Mouse (Mus musculus) heart, embryonic 11.5 days (tissue): ENCODE measurements around the gene Atp2c2. TPM values are rescaled to one million over a fixed set of nuclear protein-coding genes. Genes with fewer than 3 reads are reported as not detected.
A peak's percentile ranks its signal among the peaks of the same experiment; 100 is the strongest.

Experiments used
- ATAC-seq: fragments of 200-750 bp; cut with Nextera tagmentation; replicated peaks from 2 replicates; pipeline ENCODE4 v1.8.0; 2017; ENCODE audit warnings: moderate library complexity; ENCODE audit not compliant: insufficient number of reproducible peaks, low FRiP score, low TSS enrichment
- H3K27ac ChIP-seq: fragments of 300-500 bp; sonication (generic); 2 replicates; pipeline ENCODE4 v1.5.1; 2014; ENCODE audit warnings: mild to moderate bottlenecking, low read depth, low read length
- H3K27me3 ChIP-seq: fragments of 300-500 bp; sonication (generic); 2 replicates; pipeline ENCODE4 v1.6.1; 2014; ENCODE audit warnings: mild to moderate bottlenecking, low read length, mixed read lengths; ENCODE audit not compliant: control insufficient read depth, insufficient read depth
- H3K36me3 ChIP-seq: fragments of 300-500 bp; sonication (generic); 2 replicates; pipeline ENCODE4 v1.6.1; 2014; ENCODE audit warnings: mild to moderate bottlenecking, low read length, moderate library complexity, mixed read lengths; ENCODE audit not compliant: control insufficient read depth, insufficient read depth
- H3K4me1 ChIP-seq: fragments of 300-500 bp; sonication (generic); 2 replicates; pipeline ENCODE4 v1.6.1; 2014; ENCODE audit warnings: low read length; ENCODE audit not compliant: control insufficient read depth, insufficient read depth
- H3K4me2 ChIP-seq: fragments of 300-500 bp; sonication (generic); 2 replicates; pipeline ENCODE4 v1.6.1; 2014; ENCODE audit warnings: mild to moderate bottlenecking, moderate library complexity
- H3K4me3 ChIP-seq: fragments of 300-500 bp; sonication (generic); 2 replicates; pipeline ENCODE4 v1.5.1; 2014; ENCODE audit warnings: low read depth, low read length
- H3K9ac ChIP-seq: fragments of 300-500 bp; sonication (generic); 2 replicates; pipeline ENCODE4 v1.6.1; 2014; ENCODE audit warnings: mild to moderate bottlenecking, low read depth, low read length, moderate library complexity
- H3K9me3 ChIP-seq: fragments of 300-500 bp; sonication (generic); replicated peaks from 2 replicates; pipeline ENCODE4 v1.6.1; 2016; ENCODE audit warnings: low read length; ENCODE audit not compliant: control insufficient read depth
- WGBS: fragments of 180-500 bp; shearing (Covaris S2); extraction: QIAGEN DNeasy Blood & Tissue Kit; methylation state at CpG from one replicate; pipeline ENCODE4 v1.1.7; 2014; ENCODE audit not compliant: insufficient replicate concordance; 5-methylcytosine and 5-hydroxymethylcytosine counted together
- polyA plus RNA-seq: library from polyadenylated mRNA; unstranded; fragments of >200 nt; fragmentation: Nextera tagmentation; extraction: Ambion mirVana; gene quantifications from 2 replicates; pipeline ENCODE4 v1.2.1, GENCODE M21; 2014

The Atp2c2 gene
- polyA plus RNA-seq = 0.14 and 0.24 TPM in 2 replicates

DNA sequence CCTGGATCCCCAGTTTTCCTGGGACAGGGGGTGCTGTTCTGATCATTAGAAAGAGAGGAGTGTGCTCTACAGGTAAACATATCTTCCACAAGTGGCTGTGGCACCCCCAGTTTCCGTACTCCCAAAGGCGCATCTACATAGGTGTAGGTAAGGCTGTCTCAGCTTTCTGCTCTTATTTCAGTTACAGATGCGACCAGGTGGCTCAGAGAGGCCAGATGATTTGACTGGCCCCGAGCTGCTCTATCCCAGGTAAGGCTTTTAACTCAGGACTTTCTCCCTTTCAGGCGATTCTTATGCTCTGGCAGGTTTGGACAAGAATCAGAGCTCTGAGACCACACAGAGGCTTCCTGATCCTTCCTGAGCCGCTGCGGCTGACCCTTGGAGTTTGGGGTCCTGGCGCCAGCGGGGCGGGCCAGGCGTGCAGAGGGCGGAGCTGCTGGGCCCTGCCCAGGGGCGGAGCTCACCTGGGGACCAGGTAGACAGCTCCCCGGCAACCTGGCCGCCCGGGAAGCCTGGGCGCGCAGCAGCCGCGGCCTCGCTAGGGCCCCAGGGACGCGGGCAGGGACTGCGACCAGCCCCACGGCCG, at the start of gene Atp2c2:
TSS of gene Atp2c2 (plus strand) at position 461 of the 586 bp plus-strand sequence.
- Histone ChIP-seq H3K9ac (no peak within 1 kb of the TSS), H3K27ac (no peak within 1 kb of the TSS), H3K36me3 (no peaks in the 10 kb centered on the region), H3K4me2 (peak within 1 kb of the TSS; percentile 51), H3K9me3 (no peaks in the 10 kb centered on the region), H3K4me3 (no peak within 1 kb of the TSS), H3K27me3 (peaks cover 42% of the 10 kb centered on the region), H3K4me1 (peaks cover 5% of the 10 kb centered on the region)
- no peak for ATAC-seq
- 3% methylated on average over 26 of the region's 26 CpGs for WGBS

DNA sequence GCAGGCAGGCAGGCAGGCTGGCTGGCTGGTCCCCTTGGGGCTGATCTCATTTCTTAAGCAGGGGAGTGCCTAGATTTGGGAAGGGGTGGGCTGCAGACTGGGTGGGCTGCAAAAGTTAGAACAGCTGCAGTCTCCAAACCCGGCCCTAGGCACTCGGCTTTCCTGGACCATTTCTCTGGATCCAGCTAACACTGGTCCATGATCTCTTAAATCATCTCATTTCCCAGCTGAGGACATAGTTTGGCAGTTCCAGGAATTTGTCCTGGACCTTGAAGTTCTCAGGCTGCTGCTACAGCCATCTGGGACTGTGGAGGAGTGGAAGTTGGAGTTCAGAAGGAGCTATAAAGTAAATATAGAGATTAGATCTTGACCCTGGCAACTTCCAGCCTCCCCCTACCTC, 48.5 kb upstream of the Atp2c2 start:
- ATAC-seq = no peak
- H3K9ac ChIP-seq = no peak overlapping the region

DNA sequence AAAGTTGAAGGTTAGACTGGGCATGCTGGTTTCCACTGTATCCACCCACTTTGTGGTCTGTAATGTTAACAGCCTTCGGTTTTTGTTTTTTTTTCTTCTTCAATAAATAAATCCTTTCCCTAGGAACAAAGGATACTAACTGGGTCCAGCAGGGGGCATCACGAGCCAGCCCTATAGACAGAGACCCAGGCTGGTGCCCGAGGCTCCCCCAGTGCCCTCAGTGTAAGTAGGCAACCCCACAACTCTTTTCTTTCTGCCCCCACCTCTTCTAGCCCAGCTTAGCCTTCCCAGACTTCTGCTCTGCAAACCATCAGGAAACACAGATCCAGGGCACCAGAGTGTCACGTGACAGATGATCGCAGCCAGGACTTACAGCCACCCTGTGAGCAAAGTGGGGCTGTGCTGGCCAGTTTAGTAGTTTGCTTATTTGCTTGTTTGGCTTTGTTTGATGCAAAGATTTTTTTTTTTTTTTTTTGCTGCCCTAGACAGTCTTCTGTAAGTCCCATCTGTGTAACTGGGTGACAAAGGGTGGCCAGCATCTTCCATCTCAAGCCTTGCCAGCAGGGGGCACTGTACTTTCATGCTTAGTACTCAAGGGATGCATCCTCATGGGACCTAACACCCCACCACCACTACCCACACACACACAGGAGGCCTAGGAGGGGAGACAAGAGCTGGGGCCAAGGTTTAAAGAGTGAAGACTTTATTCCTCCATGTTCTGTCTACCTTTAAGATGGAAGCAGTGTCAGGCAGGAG, 42.9 kb upstream of the Atp2c2 start:
- Histone ChIP-seq H3K9me3 (no peaks in the 10 kb centered on the region), H3K27me3 (no peaks in the 10 kb centered on the region), H3K4me2 (no peak overlapping the region), H3K4me1 (peaks cover 15% of the 10 kb centered on the region), H3K36me3 (no peaks in the 10 kb centered on the region), H3K9ac (no peak overlapping the region), H3K27ac (no peak overlapping the region), H3K4me3 (no peak overlapping the region)
- ATAC-seq = no peak
- WGBS = 55% methylated on average over 5 of the region's 5 CpGs

More for the DNA sequence above, 48.5 kb upstream of the Atp2c2 start:
- Histone ChIP-seq H3K36me3 (no peaks in the 10 kb centered on the region), H3K9me3 (no peaks in the 10 kb centered on the region), H3K27me3 (no peaks in the 10 kb centered on the region), H3K4me3 (no peak overlapping the region), H3K27ac (no peak overlapping the region), H3K4me2 (no peak overlapping the region), H3K4me1 (peaks cover 4% of the 10 kb centered on the region; the same call in 1 of the 2 replicates)
- WGBS = 49% methylated on average over 2 of the region's 2 CpGs

DNA sequence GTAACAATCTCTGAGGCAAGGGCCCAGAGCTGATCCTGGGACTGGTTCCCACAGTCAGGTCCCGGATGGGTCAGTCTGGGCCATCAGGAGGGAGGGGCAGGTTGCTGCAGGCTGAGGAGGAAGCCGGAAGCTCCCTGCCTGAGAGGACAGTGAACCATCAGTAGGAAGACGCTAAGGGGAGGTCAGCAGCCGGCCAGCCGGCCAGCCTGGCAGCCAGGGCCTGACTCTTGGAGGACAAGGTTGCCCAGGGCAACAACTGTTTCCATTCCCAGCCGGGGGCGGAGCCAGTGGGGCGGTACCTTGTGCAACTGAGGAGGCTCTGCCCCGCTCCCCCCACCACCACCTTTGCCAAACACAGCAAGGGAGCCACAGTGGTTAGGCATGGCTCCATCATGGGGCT, 38.7 kb upstream of the Atp2c2 start:
- WGBS = 7% methylated on average over 9 of the region's 9 CpGs

DNA sequence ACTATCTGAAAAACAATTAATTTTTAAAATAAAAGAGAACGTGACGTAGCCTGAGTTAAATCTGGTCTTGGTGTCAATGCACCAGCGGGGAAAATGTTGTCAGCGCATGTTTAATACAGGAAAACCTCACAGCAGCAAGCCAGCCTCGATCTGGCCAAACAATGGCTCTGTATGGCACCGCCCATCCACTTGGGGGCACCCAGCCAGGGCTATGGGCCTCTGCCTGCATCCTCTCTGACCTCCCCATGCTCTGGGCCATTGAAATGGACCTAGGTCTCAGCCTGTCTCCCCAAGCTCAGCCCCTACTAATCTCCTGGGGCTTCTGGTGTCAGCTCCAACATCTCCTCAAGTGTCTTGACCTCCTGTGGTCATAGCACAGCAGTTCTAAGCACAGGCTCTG, 37.9 kb upstream of the Atp2c2 start:
- Histone ChIP-seq H3K4me2 (no peak overlapping the region), H3K9ac (no peak overlapping the region), H3K4me3 (no peak overlapping the region), H3K4me1 (peaks cover 21% of the 10 kb centered on the region), H3K27me3 (no peaks in the 10 kb centered on the region), H3K9me3 (no peaks in the 10 kb centered on the region), H3K36me3 (no peaks in the 10 kb centered on the region), H3K27ac (no peak overlapping the region)
- ATAC-seq = no peak
- WGBS = 70% methylated on average over 6 of the region's 6 CpGs

More for the DNA sequence above, 38.7 kb upstream of the Atp2c2 start:
- Histone ChIP-seq H3K9me3 (no peaks in the 10 kb centered on the region), H3K4me2 (peak overlapping the region; percentile 12; the same call in 1 of the 2 replicates), H3K4me3 (no peak overlapping the region), H3K27ac (no peak overlapping the region; the same call in 1 of the 2 replicates), H3K36me3 (no peaks in the 10 kb centered on the region), H3K4me1 (peaks cover 15% of the 10 kb centered on the region), H3K27me3 (no peaks in the 10 kb centered on the region), H3K9ac (no peak overlapping the region)
- 0 out of 2 replicates have a peak, but pooled peaks have one; percentile 32 for ATAC-seq

DNA sequence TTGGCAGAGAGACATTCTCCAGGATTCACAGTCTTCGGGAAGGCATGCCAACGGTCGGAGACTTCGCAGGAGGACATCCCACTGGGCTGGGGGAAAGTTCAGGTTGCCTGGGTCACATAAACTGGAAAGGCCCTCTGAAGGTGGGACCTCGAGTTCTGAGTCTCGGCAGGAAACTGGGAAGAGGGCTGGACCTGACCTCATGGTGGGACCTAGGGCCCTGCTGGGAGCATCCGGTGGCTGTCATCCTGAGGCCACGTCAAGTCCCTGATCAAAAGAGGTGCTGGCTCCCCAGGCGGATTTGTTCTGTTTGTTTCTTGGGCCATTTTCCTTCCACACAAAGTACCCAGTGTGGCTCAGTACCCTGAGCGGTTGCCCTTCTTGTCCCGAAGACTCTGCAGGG, 36.4 kb upstream of the Atp2c2 start:
- Histone ChIP-seq H3K36me3 (no peaks in the 10 kb centered on the region), H3K4me2 (no peak overlapping the region), H3K4me3 (no peak overlapping the region), H3K9ac (no peak overlapping the region), H3K27me3 (no peaks in the 10 kb centered on the region; the same call in 1 of the 2 replicates), H3K4me1 (peaks cover 21% of the 10 kb centered on the region), H3K9me3 (no peaks in the 10 kb centered on the region), H3K27ac (no peak overlapping the region)
- 60% methylated on average over 11 of the region's 11 CpGs for WGBS
- ATAC-seq = no peak

DNA sequence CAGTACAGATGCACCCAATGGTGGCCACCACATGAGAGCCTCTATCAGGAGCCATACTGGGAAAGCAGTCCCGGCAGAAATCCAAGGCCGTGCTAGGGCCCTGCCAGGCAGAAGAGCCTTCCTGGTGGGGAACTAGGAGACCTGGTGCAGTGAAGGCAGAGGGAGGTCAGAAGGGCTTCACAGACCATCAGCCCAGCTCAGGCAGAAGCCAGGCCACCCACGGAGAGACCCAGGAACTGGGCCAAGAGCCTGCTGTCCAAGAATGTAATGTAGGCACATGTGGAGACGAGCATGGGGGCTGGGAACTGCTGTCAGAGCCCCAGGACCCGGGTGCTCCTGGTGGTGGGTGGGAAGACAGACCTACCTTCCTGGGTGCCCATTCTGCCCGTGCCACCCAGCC, 34.5 kb upstream of the Atp2c2 start:
- Histone ChIP-seq H3K4me2 (no peak overlapping the region), H3K9me3 (no peaks in the 10 kb centered on the region), H3K4me3 (no peak overlapping the region), H3K27ac (no peak overlapping the region), H3K27me3 (no peaks in the 10 kb centered on the region; the same call in 1 of the 2 replicates), H3K9ac (no peak overlapping the region), H3K36me3 (no peaks in the 10 kb centered on the region), H3K4me1 (peaks cover 21% of the 10 kb centered on the region)
- 70% methylated on average over 6 of the region's 6 CpGs for whole genome bisulfite sequencing
- ATAC-seq = no peak

DNA sequence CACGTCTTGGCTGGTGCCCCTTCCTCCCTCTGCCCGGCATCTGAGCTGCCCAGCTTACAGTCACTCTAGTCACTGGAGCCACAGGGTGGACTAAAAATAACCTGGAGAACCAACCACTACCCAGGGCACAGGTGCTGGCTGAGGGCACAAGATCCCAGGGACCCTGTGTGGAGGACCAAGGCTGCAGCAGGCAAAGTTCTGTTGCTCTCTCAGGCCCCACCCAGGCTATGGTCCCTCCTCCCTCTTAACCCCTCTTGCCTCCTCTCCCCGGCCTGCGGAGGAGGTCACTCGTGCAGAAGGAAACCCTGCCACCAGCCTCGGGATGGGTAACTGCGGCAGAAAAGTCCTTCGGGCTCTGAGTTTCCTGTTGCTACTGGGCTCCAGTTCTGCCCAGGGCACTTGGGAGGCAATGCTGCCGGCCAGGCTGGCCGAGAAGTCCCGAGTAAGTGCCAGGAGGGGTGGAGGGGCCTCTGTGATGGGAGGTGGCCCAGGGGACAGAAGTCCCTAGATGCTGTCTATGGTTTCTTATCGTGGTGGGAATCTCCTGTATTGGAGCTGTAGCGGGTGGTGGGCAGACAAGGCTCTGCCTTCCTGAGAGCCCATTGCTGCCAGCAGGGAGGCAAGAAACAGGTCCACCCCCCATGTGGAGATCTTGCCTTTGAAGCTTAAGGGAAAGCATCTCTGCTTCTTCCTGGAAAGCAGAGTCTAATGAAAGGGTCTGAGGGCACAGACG, 33.4 kb upstream of the Atp2c2 start, which contains the start of gene Wfdc1:
TSS of gene Wfdc1 (plus strand) at position 147 of the 733 bp plus-strand sequence.
- Histone ChIP-seq H3K9ac (0 out of 2 replicates have a peak within 1 kb of the TSS, but pooled peaks have one; percentile 18), H3K4me2 (peak within 1 kb of the TSS; percentile 43), H3K4me1 (peaks cover 21% of the 10 kb centered on the region), H3K4me3 (no peak within 1 kb of the TSS), H3K27me3 (no peaks in the 10 kb centered on the region; the same call in 1 of the 2 replicates), H3K36me3 (no peaks in the 10 kb centered on the region), H3K9me3 (no peaks in the 10 kb centered on the region), H3K27ac (no peak within 1 kb of the TSS)
- 16% methylated on average over 14 of the region's 14 CpGs for WGBS
- ATAC-seq = no peak
